Mouse (Mus musculus) spleen, adult 2 months (tissue): ENCODE measurements at regions not wholly inside any gene's neighbourhood (a gene's known extent, or its start where the extent isn't known, plus 50 kb on each side); places are given as distances from the start of the nearest gene placed in this dataset.

Experiments
- DNase-seq, 2 experiments: peaks; one replicate each; pipeline versions ENCODE4 v3.0.0 to v3.0.0-alpha.2; 2012 to 2021; ENCODE audit warnings: low spot score in 2 of 2, low read depth in 1 of 2
- H3K27ac ChIP-seq: fragments of 200-500 bp; 2 replicates; pipeline ENCODE4 v1.5.1; 2012; ENCODE audit warnings: low read length, inconsistent platforms; ENCODE audit not compliant: insufficient read depth
- H3K27me3 ChIP-seq: fragments of 200-500 bp; 2 replicates; pipeline ENCODE4 v1.6.1; 2012; ENCODE audit warnings: mild to moderate bottlenecking, moderate library complexity, low read length, inconsistent platforms; ENCODE audit not compliant: control insufficient read depth, insufficient read depth
- H3K36me3 ChIP-seq: fragments of 200-500 bp; 2 replicates; pipeline ENCODE4 v1.6.1; 2012; ENCODE audit warnings: mild to moderate bottlenecking, low read length, inconsistent platforms; ENCODE audit not compliant: control insufficient read depth, insufficient read depth
- H3K4me1 ChIP-seq: fragments of 200-500 bp; 2 replicates; pipeline ENCODE4 v1.6.1; 2011; ENCODE audit warnings: inconsistent platforms; ENCODE audit not compliant: control insufficient read depth, insufficient read depth, insufficient read length
- H3K4me3 ChIP-seq: fragments of 200-500 bp; 2 replicates; pipeline ENCODE4 v1.5.1; 2011; ENCODE audit warnings: mild to moderate bottlenecking, inconsistent platforms; ENCODE audit not compliant: insufficient read depth, insufficient read length; ENCODE audit errors: extremely low read depth
- CTCF ChIP-seq: fragments of 200-500 bp; IDR thresholded peaks from 2 replicates; pipeline ENCODE4 v1.5.1; 2011; ENCODE audit warnings: mild to moderate bottlenecking, inconsistent platforms; ENCODE audit not compliant: insufficient read depth, insufficient read length, insufficient replicate concordance; ENCODE audit errors: extremely low read depth
- POLR2A ChIP-seq: fragments of 200-500 bp; IDR thresholded peaks from 2 replicates; pipeline ENCODE4 v1.6.1; 2011; ENCODE audit warnings: low read depth, low read length, inconsistent platforms
- WGBS: fragments of 180-500 bp; shearing (Covaris S2); methylation state at CpG from one replicate; pipeline ENCODE4 v1.1.7; 2018; 5-methylcytosine and 5-hydroxymethylcytosine counted together

GRCm38 (mm10) chr10:99320797-99321196 is 57.8 kb downstream of the Dusp6 start:
- 89% methylated on average over 8 of the region's 8 CpGs for WGBS
- no peak for TF ChIP-seq CTCF
- no peak for TF ChIP-seq POLR2A
- no peaks in the 10 kb centered on the region for H3K36me3 ChIP-seq
- H3K27me3 ChIP-seq: no peaks in the 10 kb centered on the region
- DNase-seq: no peak
- H3K27ac ChIP-seq: no peak overlapping the region
- H3K4me3 ChIP-seq: no peak overlapping the region
- no peaks in the 10 kb centered on the region for H3K4me1 ChIP-seq

GRCm38 (mm10) chr10:99323358-99323757 is 60.3 kb downstream of the Dusp6 start:
- Histone ChIP-seq H3K36me3 (no peaks in the 10 kb centered on the region), H3K4me1 (no peaks in the 10 kb centered on the region), H3K27me3 (no peaks in the 10 kb centered on the region), H3K27ac (no peak overlapping the region), H3K4me3 (no peak overlapping the region)
- DNase-seq: no peak
- no peak for TF ChIP-seq CTCF
- TF ChIP-seq POLR2A: no peak
- 90% methylated on average over 8 of the region's 8 CpGs for WGBS

- DNase-seq: no peak
- WGBS: 89% methylated on average over 2 of the region's 2 CpGs
- no peak overlapping the region for H3K4me3 ChIP-seq
- TF ChIP-seq POLR2A (no peak), CTCF (no peak)
- no peaks in the 10 kb centered on the region for H3K27me3 ChIP-seq
- no peaks in the 10 kb centered on the region for H3K4me1 ChIP-seq
- no peaks in the 10 kb centered on the region for H3K36me3 ChIP-seq
- no peak overlapping the region for H3K27ac ChIP-seq
These were observed 64.5 kb downstream of the Dusp6 start for GRCm38 (mm10) chr10:99327501-99327900.

- Histone ChIP-seq H3K4me1 (no peaks in the 10 kb centered on the region), H3K27me3 (no peaks in the 10 kb centered on the region), H3K36me3 (no peaks in the 10 kb centered on the region), H3K27ac (no peak overlapping the region), H3K4me3 (no peak overlapping the region)
- no peak for TF ChIP-seq CTCF
- TF ChIP-seq POLR2A: no peak
- no peak for DNase-seq
- WGBS: 79% methylated on average over 8 of the region's 8 CpGs
These were observed 65.5 kb downstream of the Dusp6 start for GRCm38 (mm10) chr10:99328568-99328967.

- no peak for TF ChIP-seq CTCF
- H3K4me1 ChIP-seq: no peaks in the 10 kb centered on the region
- no peak overlapping the region for H3K27ac ChIP-seq
- H3K27me3 ChIP-seq: no peaks in the 10 kb centered on the region
- H3K4me3 ChIP-seq: no peak overlapping the region
- DNase-seq: no peak
- H3K36me3 ChIP-seq: no peaks in the 10 kb centered on the region
- 82% methylated on average over 6 of the region's 6 CpGs for WGBS
These were observed 66.4 kb downstream of the Dusp6 start for GRCm38 (mm10) chr10:99329469-99329868.

GRCm38 (mm10) chr10:99330519-99330918 is 67.5 kb downstream of the Dusp6 start:
- Histone ChIP-seq H3K36me3 (no peaks in the 10 kb centered on the region), H3K27me3 (no peaks in the 10 kb centered on the region), H3K4me1 (no peaks in the 10 kb centered on the region), H3K4me3 (no peak overlapping the region), H3K27ac (no peak overlapping the region)
- TF ChIP-seq POLR2A (no peak), CTCF (no peak)
- 77% methylated on average over 7 of the region's 7 CpGs for WGBS
- DNase-seq: no peak

GRCm38 (mm10) chr10:99331876-99332275 is 68.8 kb downstream of the Dusp6 start:
- no peak for DNase-seq
- WGBS: 90% methylated on average over 12 of the region's 12 CpGs

GRCm38 (mm10) chr10:99333831-99334230 is 70.8 kb downstream of the Dusp6 start:
- no peak for TF ChIP-seq POLR2A
- TF ChIP-seq CTCF: no peak
- no peak overlapping the region for H3K4me3 ChIP-seq
- H3K27ac ChIP-seq: no peak overlapping the region
- no peak for DNase-seq
- H3K27me3 ChIP-seq: no peaks in the 10 kb centered on the region
- no peaks in the 10 kb centered on the region for H3K36me3 ChIP-seq
- 94% methylated on average over 5 of the region's 5 CpGs for WGBS
- H3K4me1 ChIP-seq: no peaks in the 10 kb centered on the region

More at GRCm38 (mm10) chr10:99331876-99332275, 68.8 kb downstream of the Dusp6 start:
- H3K27ac ChIP-seq: no peak overlapping the region
- H3K4me3 ChIP-seq: no peak overlapping the region
- no peaks in the 10 kb centered on the region for H3K27me3 ChIP-seq
- H3K36me3 ChIP-seq: no peaks in the 10 kb centered on the region
- no peaks in the 10 kb centered on the region for H3K4me1 ChIP-seq
- TF ChIP-seq POLR2A: no peak
- TF ChIP-seq CTCF: no peak
